Mouse (Mus musculus): ENCODE measurements around the gene Dnpep. TPM values are rescaled to one million over a fixed set of nuclear protein-coding genes. Genes with fewer than 3 reads are reported as not detected.

Dnpep gene
- polyA plus RNA-seq, 1 experiment = 134 TPM

DNA sequence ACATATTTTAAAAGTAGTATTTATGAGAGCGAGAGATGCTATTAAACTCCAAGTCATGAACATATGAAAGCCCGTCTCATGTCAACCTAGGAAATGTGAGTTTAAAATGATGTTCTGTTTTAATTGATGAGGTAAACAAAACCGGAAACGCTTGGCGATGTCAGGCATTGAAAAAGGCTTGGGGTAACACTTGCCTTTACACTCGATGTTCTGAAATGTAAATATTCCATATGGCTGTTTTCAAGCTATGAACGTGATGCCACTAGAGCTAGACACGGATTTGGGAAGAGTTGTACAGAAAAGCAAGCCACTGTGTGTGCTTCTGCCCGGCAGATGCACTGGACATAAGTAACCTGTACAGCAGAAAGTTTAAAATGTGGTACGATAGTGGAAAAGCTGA is 1.4 kb upstream of the Dnpep start:
- Histone ChIP-seq H3K4me3 (ENCODE audit: insufficient read depth, poor library complexity, severe bottlenecking) (no peak overlapping the region), H3K79me3 (ENCODE audit: low read depth) (no peaks in the 10 kb centered on the region), H3ac (ENCODE audit: control insufficient read depth, insufficient read length, low read depth) (no peak overlapping the region), H3K36me3 (ENCODE audit: control insufficient read depth, insufficient read depth) (no peaks in the 10 kb centered on the region), H3K27me3 (ENCODE audit: control insufficient read depth, insufficient read depth, insufficient read length) (no peaks in the 10 kb centered on the region), H3K79me2 (ENCODE audit: control insufficient read depth, insufficient read depth) (no peaks in the 10 kb centered on the region)
- TF ChIP-seq MYOG (IDR thresholded peaks at IDR 0.05; ENCODE audit: control insufficient read depth, extremely low read depth, insufficient read length) = no peak

DNA sequence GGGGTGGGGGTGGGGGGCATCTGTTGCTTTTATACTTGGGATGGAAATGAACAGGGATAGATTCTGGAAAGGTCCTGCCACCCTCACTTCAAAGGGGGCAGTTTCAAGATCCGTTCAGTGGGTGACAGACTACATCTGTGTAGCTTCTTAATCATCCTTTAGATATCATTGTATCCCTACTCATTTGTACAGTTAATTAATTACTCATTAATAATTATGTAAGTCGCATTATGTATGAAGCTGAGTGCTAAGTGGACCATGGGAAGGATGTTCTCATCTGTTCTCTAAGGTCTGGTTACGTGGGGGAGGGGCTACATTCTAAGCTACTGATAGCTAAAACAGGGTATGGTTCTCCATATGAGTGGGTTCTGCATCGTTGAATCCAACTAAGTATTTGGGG is 946 bp upstream of the Dnpep start:
- no peaks in the 10 kb centered on the region for H3K79me2 ChIP-seq (ENCODE audit: control insufficient read depth, insufficient read depth)
- no peaks in the 10 kb centered on the region for H3K36me3 ChIP-seq (ENCODE audit: control insufficient read depth, insufficient read depth)
- H3K4me3 ChIP-seq (ENCODE audit: insufficient read depth, poor library complexity, severe bottlenecking) = no peak overlapping the region
- H3ac ChIP-seq (ENCODE audit: control insufficient read depth, insufficient read length, low read depth) = no peak overlapping the region
- H3K27me3 ChIP-seq (ENCODE audit: control insufficient read depth, insufficient read depth, insufficient read length) = no peaks in the 10 kb centered on the region
- H3K79me3 ChIP-seq (ENCODE audit: low read depth) = no peaks in the 10 kb centered on the region
- TF ChIP-seq CEBPB (IDR thresholded peaks at IDR 0.05; ENCODE audit: low read depth) (no peak), MYOG (IDR thresholded peaks at IDR 0.05; ENCODE audit: control insufficient read depth, extremely low read depth, insufficient read length) (no peak), FOSL1 (IDR thresholded peaks at IDR 0.05; ENCODE audit: insufficient read depth, low read length, poor library complexity, severe bottlenecking) (no peak), MYOD1 (IDR thresholded peaks at IDR 0.05; ENCODE audit: control insufficient read depth, insufficient read length, low read depth) (no peak), USF1 (IDR thresholded peaks at IDR 0.05; ENCODE audit: low read depth) (no peak), MAX (IDR thresholded peaks at IDR 0.05) (no peak), CTCF (IDR thresholded peaks at IDR 0.05; ENCODE audit: control insufficient read depth, insufficient read depth, insufficient read length) (no peak)

DNA sequence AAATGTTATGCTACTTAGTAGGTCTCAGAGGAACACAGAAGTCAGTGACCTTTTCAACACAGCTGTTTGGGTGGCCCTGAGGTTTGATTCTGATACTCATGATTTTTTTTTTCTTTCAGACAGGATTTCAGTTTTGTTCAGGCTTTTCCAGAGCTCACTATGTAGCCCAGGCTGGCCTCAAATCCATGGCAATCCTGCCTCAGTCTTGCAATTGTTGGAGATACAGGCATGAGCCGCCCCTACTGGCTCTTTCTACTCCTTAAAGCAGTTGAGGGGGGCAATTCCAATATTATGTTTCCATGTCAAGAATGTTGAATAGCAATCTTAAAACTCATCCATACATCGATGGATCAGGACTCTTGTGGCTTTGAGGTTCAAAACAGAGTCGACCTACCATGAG is 511 bp upstream of the Dnpep start:
- TF ChIP-seq USF1 (IDR thresholded peaks at IDR 0.05; ENCODE audit: low read depth) (no peak), MYOG (IDR thresholded peaks at IDR 0.05; ENCODE audit: control insufficient read depth, extremely low read depth, insufficient read length) (no peak), CTCF (IDR thresholded peaks at IDR 0.05; ENCODE audit: control insufficient read depth, insufficient read depth, insufficient read length) (no peak), MAX (IDR thresholded peaks at IDR 0.05) (no peak), CEBPB (IDR thresholded peaks at IDR 0.05; ENCODE audit: low read depth) (no peak), FOSL1 (IDR thresholded peaks at IDR 0.05; ENCODE audit: insufficient read depth, low read length, poor library complexity, severe bottlenecking) (no peak), MYOD1 (IDR thresholded peaks at IDR 0.05; ENCODE audit: control insufficient read depth, insufficient read length, low read depth) (no peak)
- no peaks in the 10 kb centered on the region for H3K27me3 ChIP-seq (ENCODE audit: control insufficient read depth, insufficient read depth, insufficient read length)
- H3K79me2 ChIP-seq (ENCODE audit: control insufficient read depth, insufficient read depth) = no peaks in the 10 kb centered on the region
- no peaks in the 10 kb centered on the region for H3K79me3 ChIP-seq (ENCODE audit: low read depth)
- H3ac ChIP-seq (ENCODE audit: control insufficient read depth, insufficient read length, low read depth) = no peak overlapping the region
- H3K4me3 ChIP-seq (ENCODE audit: insufficient read depth, poor library complexity, severe bottlenecking) = no peak overlapping the region
- H3K36me3 ChIP-seq (ENCODE audit: control insufficient read depth, insufficient read depth) = no peaks in the 10 kb centered on the region

DNA sequence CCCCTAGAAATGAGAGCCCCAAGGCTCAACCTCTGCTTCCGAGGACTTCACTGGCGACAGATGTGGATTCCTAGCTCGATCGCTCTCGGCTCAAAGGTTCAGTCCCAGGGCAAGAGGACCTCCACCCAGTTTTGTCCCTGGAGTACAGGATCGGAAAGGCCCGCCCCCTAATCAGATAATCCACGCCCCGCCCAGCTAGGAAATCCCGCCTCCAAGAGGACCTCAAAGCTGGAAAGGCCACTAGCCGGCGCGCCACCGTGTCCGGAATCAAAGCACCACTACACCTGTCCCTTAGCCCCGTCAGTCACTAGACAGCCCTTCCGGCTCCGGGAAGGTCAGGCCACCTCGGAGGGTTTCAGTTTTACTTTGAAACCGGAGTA is 939 bp downstream of the Dnpep start:
- Histone ChIP-seq H3K79me3 (ENCODE audit: low read depth) (no peaks in the 10 kb centered on the region), H3ac (ENCODE audit: control insufficient read depth, insufficient read length, low read depth) (peak overlapping the region; percentile 78), H3K79me2 (ENCODE audit: control insufficient read depth, insufficient read depth) (no peaks in the 10 kb centered on the region), H3K27me3 (ENCODE audit: control insufficient read depth, insufficient read depth, insufficient read length) (no peaks in the 10 kb centered on the region), H3K36me3 (ENCODE audit: control insufficient read depth, insufficient read depth) (peaks cover 8% of the 10 kb centered on the region), H3K4me3 (ENCODE audit: insufficient read depth, poor library complexity, severe bottlenecking) (peak overlapping the region; percentile 74)
- TF ChIP-seq CTCF (IDR thresholded peaks at IDR 0.05; ENCODE audit: control insufficient read depth, insufficient read depth, insufficient read length) = no peak
- TF ChIP-seq MYOG (IDR thresholded peaks at IDR 0.05; ENCODE audit: control insufficient read depth, extremely low read depth, insufficient read length) = no peak
- TF ChIP-seq MAX (IDR thresholded peaks at IDR 0.05) = no peak
- no peak for TF ChIP-seq MYOD1 (IDR thresholded peaks at IDR 0.05; ENCODE audit: control insufficient read depth, insufficient read length, low read depth)
- no peak for TF ChIP-seq CEBPB (IDR thresholded peaks at IDR 0.05; ENCODE audit: low read depth)
- TF ChIP-seq FOSL1 (IDR thresholded peaks at IDR 0.05; ENCODE audit: insufficient read depth, low read length, poor library complexity, severe bottlenecking) = no peak
- no peak for TF ChIP-seq USF1 (IDR thresholded peaks at IDR 0.05; ENCODE audit: low read depth)

DNA sequence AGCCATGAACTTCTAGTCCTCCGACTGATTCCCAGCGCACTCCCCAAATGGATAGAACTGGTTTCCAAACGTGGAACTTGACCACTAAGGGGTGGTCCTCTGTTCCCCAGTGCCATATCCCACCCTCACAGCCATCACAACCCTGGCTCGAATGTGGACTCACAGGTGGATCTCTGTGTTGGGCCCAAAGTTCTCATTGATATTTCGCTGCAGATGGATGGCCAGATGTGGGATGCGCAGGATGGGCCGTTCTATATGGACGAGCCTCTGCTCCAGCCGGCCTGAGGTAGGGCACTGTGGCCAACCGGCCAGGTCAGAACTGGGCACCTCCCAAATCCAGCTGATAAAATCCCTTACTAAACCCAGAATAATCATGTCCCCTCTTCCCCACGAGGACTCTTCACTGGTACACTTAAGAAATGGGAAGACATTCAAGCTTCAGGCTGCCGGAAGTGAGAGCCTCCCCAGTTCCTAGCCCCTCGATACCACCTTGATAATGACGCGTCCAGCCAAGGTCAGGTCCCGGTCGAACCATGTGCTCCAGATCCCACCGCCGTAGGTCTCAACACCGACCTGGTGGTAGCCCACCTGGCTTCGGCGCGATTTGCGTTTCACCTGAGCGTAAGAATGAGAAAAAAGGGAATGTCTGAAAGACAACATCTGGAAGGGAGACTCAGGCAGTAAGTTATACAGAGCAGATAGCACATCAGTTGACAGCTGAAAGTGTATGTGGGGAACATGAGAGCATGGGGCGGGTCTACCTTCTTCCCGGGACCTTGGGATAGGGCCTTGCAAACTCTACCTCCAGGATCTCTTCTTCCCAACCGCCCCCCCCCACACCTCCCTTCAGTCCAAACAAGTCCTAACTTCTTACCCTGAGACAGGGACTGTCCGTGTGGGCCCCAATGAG is 2.1 kb downstream of the Dnpep start:
- Histone ChIP-seq H3ac (ENCODE audit: control insufficient read depth, insufficient read length, low read depth) (peak overlapping the region; percentile 75), H3K36me3 (ENCODE audit: control insufficient read depth, insufficient read depth) (peaks cover 19% of the 10 kb centered on the region), H3K79me3 (ENCODE audit: low read depth) (no peaks in the 10 kb centered on the region), H3K79me2 (ENCODE audit: control insufficient read depth, insufficient read depth) (no peaks in the 10 kb centered on the region), H3K27me3 (ENCODE audit: control insufficient read depth, insufficient read depth, insufficient read length) (no peaks in the 10 kb centered on the region), H3K4me3 (ENCODE audit: insufficient read depth, poor library complexity, severe bottlenecking) (peak overlapping the region; percentile 74)
- TF ChIP-seq MYOG (IDR thresholded peaks at IDR 0.05; ENCODE audit: control insufficient read depth, extremely low read depth, insufficient read length) (no peak), FOSL1 (IDR thresholded peaks at IDR 0.05; ENCODE audit: insufficient read depth, low read length, poor library complexity, severe bottlenecking) (no peak), CEBPB (IDR thresholded peaks at IDR 0.05; ENCODE audit: low read depth) (no peak), USF1 (IDR thresholded peaks at IDR 0.05; ENCODE audit: low read depth) (no peak), CTCF (IDR thresholded peaks at IDR 0.05; ENCODE audit: control insufficient read depth, insufficient read depth, insufficient read length) (no peak), MAX (IDR thresholded peaks at IDR 0.05) (no peak), MYOD1 (IDR thresholded peaks at IDR 0.05; ENCODE audit: control insufficient read depth, insufficient read length, low read depth) (no peak)
